Mouse (Mus musculus): ENCODE measurements around the gene Zbtb17.

Gene Zbtb17

GRCm38 (mm10) chr4:141444451-141445327 lies at the start of gene Zbtb17:
Zbtb17 (plus strand) TSS chr4:141444654.
- no peak for DNase-seq (ENCODE audit: extremely low read depth, low read depth, low spot score)

- DNase-seq (ENCODE audit: extremely low read depth, low read depth, low spot score), result no peak
These were observed 49.7 kb upstream of the Zbtb17 start for GRCm38 (mm10) chr4:141394751-141395150.

- DNase-seq (ENCODE audit: extremely low read depth, low read depth, low spot score), result no peak
These were observed 46.6 kb upstream of the Zbtb17 start for GRCm38 (mm10) chr4:141397861-141398260.

GRCm38 (mm10) chr4:141398545-141398944 lies 45.9 kb upstream of the Zbtb17 start, which contains the start of gene Clcnka:
Clcnka (minus strand) TSS chr4:141398724.
- DNase-seq (ENCODE audit: extremely low read depth, low read depth, low spot score), result no peak

GRCm38 (mm10) chr4:141400171-141400570 lies 44.3 kb upstream of the Zbtb17 start:
- DNase-seq (ENCODE audit: extremely low read depth, low read depth, low spot score), result no peak

GRCm38 (mm10) chr4:141404518-141405313 lies 39.7 kb upstream of the Zbtb17 start:
- DNase-seq (ENCODE audit: extremely low read depth, low read depth, low spot score), result no peak

- DNase-seq (ENCODE audit: extremely low read depth, low read depth, low spot score), result no peak
These were observed 39.2 kb upstream of the Zbtb17 start for GRCm38 (mm10) chr4:141405314-141405622.

GRCm38 (mm10) chr4:141406516-141407299 lies 37.7 kb upstream of the Zbtb17 start:
- DNase-seq (ENCODE audit: extremely low read depth, low read depth, low spot score), result no peak

- DNase-seq (ENCODE audit: extremely low read depth, low read depth, low spot score), result no peak
These were observed 35.9 kb upstream of the Zbtb17 start for GRCm38 (mm10) chr4:141408577-141408976.

GRCm38 (mm10) chr4:141411430-141411992 lies 32.9 kb upstream of the Zbtb17 start:
- no peak for DNase-seq (ENCODE audit: extremely low read depth, low read depth, low spot score)

- DNase-seq (ENCODE audit: extremely low read depth, low read depth, low spot score), result no peak
These were observed 28.5 kb upstream of the Zbtb17 start, which contains the start of gene Clcnkb for GRCm38 (mm10) chr4:141415924-141416323. Clcnkb (minus strand) TSS chr4:141416014.

- no peak for DNase-seq (ENCODE audit: extremely low read depth, low read depth, low spot score)
These were observed 24.9 kb upstream of the Zbtb17 start for GRCm38 (mm10) chr4:141419398-141420191.

- DNase-seq (ENCODE audit: extremely low read depth, low read depth, low spot score), result no peak
These were observed 24.1 kb upstream of the Zbtb17 start, which contains the start of gene Hspb7 for GRCm38 (mm10) chr4:141420192-141420829. Hspb7 (plus strand) TSS chr4:141420779.

GRCm38 (mm10) chr4:141420886-141421285 lies 23.6 kb upstream of the Zbtb17 start:
- DNase-seq (ENCODE audit: extremely low read depth, low read depth, low spot score), result no peak

GRCm38 (mm10) chr4:141421423-141421822 lies 23.0 kb upstream of the Zbtb17 start:
- no peak for DNase-seq (ENCODE audit: extremely low read depth, low read depth, low spot score)

GRCm38 (mm10) chr4:141422841-141423240 lies 21.6 kb upstream of the Zbtb17 start:
- DNase-seq (ENCODE audit: extremely low read depth, low read depth, low spot score), result no peak

- no peak for DNase-seq (ENCODE audit: extremely low read depth, low read depth, low spot score)
These were observed 21.2 kb upstream of the Zbtb17 start for GRCm38 (mm10) chr4:141423288-141423687.

- DNase-seq (ENCODE audit: extremely low read depth, low read depth, low spot score), result no peak
These were observed 20.6 kb upstream of the Zbtb17 start for GRCm38 (mm10) chr4:141423691-141424431.
